Mouse (Mus musculus) MEL (cell line): Measurements from ENCODE around the gene Cnot11.

Experiments
- EP300 ChIP-seq, 2 experiments: IDR thresholded peaks; 2 replicates each; pipeline ENCODE4 v1.6.1; 2011; ENCODE audit warnings: improper control_type of control experiment in 2 of 2, low read length in 2 of 2, low read depth in 1 of 2, mild to moderate bottlenecking in 1 of 2
- MAZ ChIP-seq: IDR thresholded peaks from 2 replicates; pipeline ENCODE4 v1.6.1; 2012; ENCODE audit warnings: low read depth, mild to moderate bottlenecking, inconsistent platforms, low read length, improper control_type of control experiment
- MYC ChIP-seq: IDR thresholded peaks from 2 replicates; pipeline ENCODE4 v1.6.1; 2011; ENCODE audit warnings: low read depth, mild to moderate bottlenecking, low read length, improper control_type of control experiment, moderate library complexity
- POLR2A ChIP-seq, 2 experiments: IDR thresholded peaks; 2 replicates each; pipeline ENCODE4 v1.6.1; 2011 to 2012; ENCODE audit warnings: low read length in 2 of 2, mild to moderate bottlenecking in 2 of 2, control low read depth in 1 of 2, improper control_type of control experiment in 1 of 2, low read depth in 1 of 2, moderate library complexity in 1 of 2; ENCODE audit not compliant: control insufficient read depth in 1 of 2, insufficient read depth in 1 of 2, poor library complexity in 1 of 2
- TCF12 ChIP-seq: IDR thresholded peaks from 2 replicates; pipeline ENCODE4 v1.6.1; 2014; ENCODE audit warnings: low read depth, mild to moderate bottlenecking, inconsistent platforms, low read length, improper control_type of control experiment, moderate library complexity
- ZC3H11A ChIP-seq: IDR thresholded peaks from 2 replicates; pipeline ENCODE4 v1.6.1; 2012; ENCODE audit warnings: low read depth, mild to moderate bottlenecking, inconsistent platforms, low read length, improper control_type of control experiment

GRCm38 (mm10) chr1:39578446-39578845, 43.7 kb downstream of the Cnot11 start:
- TF ChIP-seq MYC (no peak), POLR2A (IDR thresholded peaks at IDR 0.05; ENCODE audit: control insufficient read depth in 1 of 2, insufficient read depth in 1 of 2, low read depth in 1 of 2, low read length in 2 of 2, poor library complexity in 1 of 2) (no peak), TCF12 (no peak), ZC3H11A (no peak), EP300 (IDR thresholded peaks at IDR 0.05; ENCODE audit: low read depth in 1 of 2, low read length in 2 of 2) (no peak), MAZ (no peak)
